Mouse (Mus musculus): ENCODE results near the gene Fam207a. TPM values are rescaled to one million over a fixed set of nuclear protein-coding genes. Genes with fewer than 3 reads are reported as not detected.

Fam207a gene
- polyA plus RNA-seq, 1 experiment from 2014 or later, result 15.5 TPM

DNA sequence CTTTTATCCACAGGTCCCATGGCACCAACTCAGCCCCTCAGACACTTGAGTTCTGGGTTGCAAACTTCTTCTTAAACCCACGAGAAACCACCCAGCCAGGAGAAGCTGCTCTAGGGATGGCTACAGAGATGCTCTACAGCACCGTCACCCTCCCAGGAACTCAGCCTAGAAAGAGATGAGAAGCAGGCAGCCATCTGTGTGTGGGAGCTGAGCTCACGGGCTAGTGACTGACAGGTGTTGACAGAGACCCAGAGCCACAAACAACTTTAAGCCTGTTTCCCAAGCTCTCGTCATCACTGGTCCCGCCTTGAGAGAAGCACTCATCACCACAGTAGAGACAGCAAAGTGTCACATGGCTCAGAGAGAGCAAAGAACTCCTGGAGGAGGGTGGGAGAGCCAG, 43.4 kb downstream of the Fam207a start:
- no peaks in the 10 kb centered on the region for H3K27me3 ChIP-seq (ENCODE audit: insufficient read depth, low read length)
- ATAC-seq, result no peak
- WGBS (ENCODE audit: insufficient replicate concordance), result 58% methylated on average over 5 of the region's 5 CpGs

DNA sequence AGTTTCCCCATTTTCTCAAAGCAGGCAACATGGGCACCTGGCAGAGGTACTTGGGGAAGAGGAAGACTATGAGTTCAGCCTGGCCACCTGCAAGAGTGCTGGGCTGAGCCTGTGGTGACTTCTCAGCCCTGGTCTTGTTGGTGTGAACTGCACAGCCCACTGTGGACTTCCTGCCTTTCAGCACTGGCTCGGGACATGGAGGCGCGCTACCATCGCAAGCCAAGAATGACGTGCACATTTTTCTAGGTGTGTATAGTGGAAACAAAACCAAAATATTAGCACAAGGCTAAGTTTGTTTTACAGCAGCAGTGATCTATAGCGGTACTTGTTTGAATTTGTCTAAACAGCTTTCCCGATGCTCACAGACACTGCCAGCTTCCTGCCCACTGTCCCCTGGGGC, 44.1 kb downstream of the Fam207a start:
- no peak overlapping the region for H3K9ac ChIP-seq (replicated peaks)
- ATAC-seq, result no peak
- WGBS (ENCODE audit: insufficient replicate concordance), result 71% methylated on average over 7 of the region's 7 CpGs

More for the DNA sequence above, 43.4 kb downstream of the Fam207a start:
- no peaks in the 10 kb centered on the region for H3K9me3 ChIP-seq (ENCODE audit: low read length)
- no peak overlapping the region for H3K4me3 ChIP-seq (ENCODE audit: low read depth, low read length)
- H3K9ac ChIP-seq (replicated peaks), result no peak overlapping the region
- DNase-seq, result no peak
- TF ChIP-seq CTCF (IDR thresholded peaks at IDR 0.05; ENCODE audit: low read depth), result no peak
- no peak for TF ChIP-seq EP300 (IDR thresholded peaks at IDR 0.05; ENCODE audit: low read depth)
- no peaks in the 10 kb centered on the region for H3K36me3 ChIP-seq (replicated peaks; ENCODE audit: insufficient read depth, low read length)
- H3K4me2 ChIP-seq (ENCODE audit: low read depth, low read length), result no peak overlapping the region
- no peaks in the 10 kb centered on the region for H3K4me1 ChIP-seq (ENCODE audit: insufficient read depth)
- H3K27ac ChIP-seq (ENCODE audit: low read depth), result no peak overlapping the region

GRCm38 (mm10) chr10:77470763-77471162, 44.8 kb downstream of the Fam207a start:
- H3K4me1 ChIP-seq (ENCODE audit: insufficient read depth), result no peaks in the 10 kb centered on the region
- no peak overlapping the region for H3K4me3 ChIP-seq (ENCODE audit: low read depth, low read length)
- H3K9ac ChIP-seq (replicated peaks), result no peak overlapping the region
- 67% methylated on average over 3 of the region's 3 CpGs for WGBS (ENCODE audit: insufficient replicate concordance)
- DNase-seq, result no peak
- no peak for ATAC-seq
- H3K27me3 ChIP-seq (ENCODE audit: insufficient read depth, low read length), result no peaks in the 10 kb centered on the region
- no peak overlapping the region for H3K27ac ChIP-seq (ENCODE audit: low read depth)
- H3K4me2 ChIP-seq (ENCODE audit: low read depth, low read length), result no peak overlapping the region
- TF ChIP-seq EP300 (IDR thresholded peaks at IDR 0.05; ENCODE audit: low read depth) (no peak), CTCF (IDR thresholded peaks at IDR 0.05; ENCODE audit: low read depth) (no peak)
- no peaks in the 10 kb centered on the region for H3K36me3 ChIP-seq (replicated peaks; ENCODE audit: insufficient read depth, low read length)
- H3K9me3 ChIP-seq (ENCODE audit: low read length), result no peaks in the 10 kb centered on the region

More for the DNA sequence above, 44.1 kb downstream of the Fam207a start:
- DNase-seq, result no peak
- Histone ChIP-seq H3K4me3 (ENCODE audit: low read depth, low read length) (no peak overlapping the region), H3K9me3 (ENCODE audit: low read length) (no peaks in the 10 kb centered on the region), H3K4me1 (ENCODE audit: insufficient read depth) (no peaks in the 10 kb centered on the region), H3K36me3 (replicated peaks; ENCODE audit: insufficient read depth, low read length) (no peaks in the 10 kb centered on the region), H3K4me2 (ENCODE audit: low read depth, low read length) (no peak overlapping the region), H3K27me3 (ENCODE audit: insufficient read depth, low read length) (no peaks in the 10 kb centered on the region), H3K27ac (ENCODE audit: low read depth) (no peak overlapping the region)
- TF ChIP-seq CTCF (IDR thresholded peaks at IDR 0.05; ENCODE audit: low read depth) (no peak), EP300 (IDR thresholded peaks at IDR 0.05; ENCODE audit: low read depth) (no peak)

DNA sequence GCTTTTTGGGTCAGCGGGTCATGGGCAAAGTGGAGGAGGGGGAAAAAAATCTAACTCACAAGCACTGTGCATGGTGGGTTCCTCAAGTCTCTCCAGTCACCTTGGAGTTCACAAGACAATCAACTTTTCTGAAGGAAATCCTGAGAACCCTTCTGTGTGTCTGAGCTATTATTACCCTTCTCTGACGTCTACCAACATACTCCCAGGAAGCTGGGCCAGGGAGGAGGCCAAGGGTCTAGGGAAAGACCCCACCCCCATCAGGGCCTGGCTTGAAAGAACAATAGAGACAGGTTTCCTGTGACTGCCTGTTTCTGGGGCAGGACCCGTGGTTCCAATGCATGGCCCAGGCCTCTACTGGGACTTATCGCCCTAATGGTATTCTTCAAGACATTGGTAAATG, 46.9 kb downstream of the Fam207a start:
- 68% methylated on average over 4 of the region's 4 CpGs for WGBS (ENCODE audit: insufficient replicate concordance)
- ATAC-seq, result no peak
- no peaks in the 10 kb centered on the region for H3K4me1 ChIP-seq (ENCODE audit: insufficient read depth)
- DNase-seq, result no peak
- H3K27me3 ChIP-seq (ENCODE audit: insufficient read depth, low read length), result no peaks in the 10 kb centered on the region
- no peak overlapping the region for H3K27ac ChIP-seq (ENCODE audit: low read depth)
- H3K4me2 ChIP-seq (ENCODE audit: low read depth, low read length), result no peak overlapping the region
- no peaks in the 10 kb centered on the region for H3K36me3 ChIP-seq (replicated peaks; ENCODE audit: insufficient read depth, low read length)
- no peaks in the 10 kb centered on the region for H3K9me3 ChIP-seq (ENCODE audit: low read length)
- no peak overlapping the region for H3K9ac ChIP-seq (replicated peaks)
- peak; percentile 21; the same call in 1 of the 2 replicates for TF ChIP-seq EP300 (IDR thresholded peaks at IDR 0.05; ENCODE audit: low read depth)
- no peak for TF ChIP-seq CTCF (IDR thresholded peaks at IDR 0.05; ENCODE audit: low read depth)
- no peak overlapping the region for H3K4me3 ChIP-seq (ENCODE audit: low read depth, low read length)

DNA sequence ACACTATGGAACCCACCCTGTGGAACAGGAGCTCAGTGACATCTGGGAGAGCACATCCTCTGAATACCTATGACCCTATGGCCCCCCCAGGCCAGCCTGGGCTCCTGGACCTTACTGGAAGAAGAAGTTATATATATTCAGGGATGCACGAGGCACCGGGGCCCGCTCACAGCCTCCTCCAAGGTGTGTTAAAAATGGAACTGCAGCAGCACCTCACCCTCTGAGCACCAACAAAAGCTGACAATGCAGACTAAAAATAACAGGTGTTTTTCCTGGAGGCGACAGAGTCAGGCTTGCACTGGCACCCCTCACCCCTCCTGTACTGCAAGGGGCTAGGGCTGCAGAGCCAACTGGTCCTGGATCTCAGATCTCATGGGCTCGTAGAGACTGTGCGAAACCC, 48.2 kb downstream of the Fam207a start:
- WGBS (ENCODE audit: insufficient replicate concordance), result 72% methylated on average over 6 of the region's 6 CpGs
- H3K4me3 ChIP-seq (ENCODE audit: low read depth, low read length), result no peak overlapping the region
- H3K27ac ChIP-seq (ENCODE audit: low read depth), result no peak overlapping the region
- DNase-seq, result no peak
- no peaks in the 10 kb centered on the region for H3K27me3 ChIP-seq (ENCODE audit: insufficient read depth, low read length)
- no peak overlapping the region for H3K4me2 ChIP-seq (ENCODE audit: low read depth, low read length)
- TF ChIP-seq EP300 (IDR thresholded peaks at IDR 0.05; ENCODE audit: low read depth) (no peak), CTCF (IDR thresholded peaks at IDR 0.05; ENCODE audit: low read depth) (no peak)
- H3K36me3 ChIP-seq (replicated peaks; ENCODE audit: insufficient read depth, low read length), result no peaks in the 10 kb centered on the region
- ATAC-seq, result no peak
- H3K9ac ChIP-seq (replicated peaks), result no peak overlapping the region
- H3K9me3 ChIP-seq (ENCODE audit: low read length), result no peaks in the 10 kb centered on the region
- H3K4me1 ChIP-seq (ENCODE audit: insufficient read depth), result no peaks in the 10 kb centered on the region

- Histone ChIP-seq H3K9me3 (ENCODE audit: low read length) (no peaks in the 10 kb centered on the region), H3K9ac (replicated peaks) (no peak overlapping the region), H3K4me1 (ENCODE audit: insufficient read depth) (no peaks in the 10 kb centered on the region), H3K27ac (ENCODE audit: low read depth) (no peak overlapping the region), H3K4me3 (ENCODE audit: low read depth, low read length) (no peak overlapping the region), H3K4me2 (ENCODE audit: low read depth, low read length) (no peak overlapping the region), H3K36me3 (replicated peaks; ENCODE audit: insufficient read depth, low read length) (no peaks in the 10 kb centered on the region), H3K27me3 (ENCODE audit: insufficient read depth, low read length) (no peaks in the 10 kb centered on the region)
- no peak for DNase-seq
- no peak for TF ChIP-seq CTCF (IDR thresholded peaks at IDR 0.05; ENCODE audit: low read depth)
- no peak for TF ChIP-seq EP300 (IDR thresholded peaks at IDR 0.05; ENCODE audit: low read depth)
- no peak for ATAC-seq
- 84% methylated on average over 5 of the region's 5 CpGs for WGBS (ENCODE audit: insufficient replicate concordance)
Observed at GRCm38 (mm10) chr10:77465902-77466301, 49.7 kb downstream of the Fam207a start.

All from liver, postnatal 0 days (tissue).